Mouse (Mus musculus) lung, postnatal 0 days (tissue): ENCODE results near the gene Gm49450.

Experiments used
- CTCF ChIP-seq: IDR thresholded peaks from 2 replicates; pipeline ENCODE4 v1.5.1; 2016; ENCODE audit warnings: antibody characterized with exemption, mild to moderate bottlenecking
- EP300 ChIP-seq: IDR thresholded peaks from 2 replicates; pipeline ENCODE4 v1.6.1; 2016; ENCODE audit warnings: antibody characterized with exemption, mild to moderate bottlenecking, control low read depth

- TF ChIP-seq CTCF (no peak), EP300 (no peak)
These were observed 45.4 kb upstream of the Gm49450 start for GRCm38 (mm10) chr15:98998775-98999157.
